Mouse (Mus musculus) forebrain, embryonic 16.5 days (tissue): ENCODE results near the gene Tex47. TPM values are rescaled to one million over a fixed set of nuclear protein-coding genes. Genes with fewer than 3 reads are reported as not detected.

Experiments
- ATAC-seq: fragments of 200-750 bp; cut with Nextera tagmentation; 2 replicates; pipeline ENCODE4 v1.8.0; 2017; ENCODE audit warnings: mild to moderate bottlenecking, moderate library complexity
- H3K27ac ChIP-seq: fragments of 300-500 bp; sonication (generic); 2 replicates; pipeline ENCODE4 v1.5.1; 2014; ENCODE audit warnings: low read length, control low read depth
- H3K27me3 ChIP-seq: fragments of 300-500 bp; sonication (generic); replicated peaks from 2 replicates; pipeline ENCODE4 v1.6.1; 2014; ENCODE audit warnings: low read length; ENCODE audit not compliant: control insufficient read depth, insufficient read depth
- H3K36me3 ChIP-seq: fragments of 300-500 bp; sonication (generic); 2 replicates; pipeline ENCODE4 v1.6.1; 2014; ENCODE audit not compliant: control insufficient read depth, insufficient read depth
- H3K4me1 ChIP-seq: fragments of 300-500 bp; sonication (generic); replicated peaks from 2 replicates; pipeline ENCODE4 v1.6.1; 2014; ENCODE audit warnings: low read length; ENCODE audit not compliant: control insufficient read depth, insufficient read depth
- H3K4me2 ChIP-seq: fragments of 300-500 bp; sonication (generic); 2 replicates; pipeline ENCODE4 v1.6.1; 2014; ENCODE audit warnings: mild to moderate bottlenecking, low read length, control low read depth
- H3K4me3 ChIP-seq: fragments of 300-500 bp; sonication (generic); replicated peaks from 2 replicates; pipeline ENCODE4 v1.5.1; 2014; ENCODE audit warnings: mild to moderate bottlenecking, low read length, control low read depth
- H3K9ac ChIP-seq: fragments of 300-500 bp; sonication (generic); replicated peaks from 2 replicates; pipeline ENCODE4 v1.6.1; 2014; ENCODE audit warnings: low read depth, low read length, control low read depth
- H3K9me3 ChIP-seq: fragments of 300-500 bp; sonication (generic); 2 replicates; pipeline ENCODE4 v1.6.1; 2016; ENCODE audit warnings: low read length; ENCODE audit not compliant: control insufficient read depth
- WGBS: fragments of 180-500 bp; shearing (Covaris S2); extraction: QIAGEN DNeasy Blood & Tissue Kit; methylation state at CpG from one replicate; pipeline ENCODE4 v1.1.7; 2014; 5-methylcytosine and 5-hydroxymethylcytosine counted together
- polyA plus RNA-seq: library from polyadenylated mRNA; unstranded; fragments of >200 nt; fragmentation: Nextera tagmentation; extraction: Ambion mirVana; gene quantifications from 2 replicates; pipeline ENCODE4 v1.2.1, GENCODE M21; 2015

Gene Tex47
- polyA plus RNA-seq = 0.80 TPM in 1 of 2 replicates, not detected in the other

- Histone ChIP-seq H3K27me3 (no peaks in the 10 kb centered on the region), H3K9ac (no peak within 1 kb of the TSS), H3K27ac (no peak within 1 kb of the TSS), H3K4me3 (no peak within 1 kb of the TSS), H3K36me3 (no peaks in the 10 kb centered on the region), H3K9me3 (no peaks in the 10 kb centered on the region), H3K4me1 (no peaks in the 10 kb centered on the region), H3K4me2 (no peak within 1 kb of the TSS)
- ATAC-seq = no peak
- WGBS = 81% methylated on average over 1 of the region's 1 CpGs
These were observed at the start of gene Tex47 for GRCm38 (mm10) chr5:7303819-7304218. TSS of gene Tex47 (plus strand) at chr5:7304119.

GRCm38 (mm10) chr5:7276659-7277455 is 27.1 kb upstream of the Tex47 start:
- H3K9ac ChIP-seq = no peak overlapping the region
- H3K9me3 ChIP-seq = no peaks in the 10 kb centered on the region
- ATAC-seq = no peak
- no peak overlapping the region for H3K4me2 ChIP-seq
- H3K4me3 ChIP-seq = no peak overlapping the region
- H3K36me3 ChIP-seq = no peaks in the 10 kb centered on the region
- no peaks in the 10 kb centered on the region for H3K27me3 ChIP-seq
- 87% methylated on average over 7 of the region's 7 CpGs for WGBS
- H3K27ac ChIP-seq = no peak overlapping the region
- no peaks in the 10 kb centered on the region for H3K4me1 ChIP-seq

DNA sequence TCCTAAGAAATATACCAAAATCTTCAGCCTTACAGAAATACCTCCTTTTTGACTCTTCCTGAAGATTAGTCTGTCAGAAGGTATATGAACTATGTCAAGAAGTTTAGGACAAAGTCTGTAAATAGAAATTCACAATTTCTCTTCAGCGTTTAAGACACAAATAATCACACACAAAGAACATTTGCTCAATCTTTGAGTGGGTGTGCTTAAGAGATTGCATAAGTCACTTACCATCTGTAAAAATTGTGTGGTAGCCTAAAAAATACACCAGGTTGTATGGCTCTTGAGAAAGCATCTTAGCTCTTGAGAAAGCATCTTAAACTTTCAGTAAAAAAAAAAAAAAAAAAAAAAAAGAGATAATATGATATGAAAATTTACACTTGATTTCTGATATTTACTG is 19.6 kb upstream of the Tex47 start:
- ATAC-seq = no peak
- no peaks in the 10 kb centered on the region for H3K27me3 ChIP-seq
- no peak overlapping the region for H3K27ac ChIP-seq
- H3K9me3 ChIP-seq = no peaks in the 10 kb centered on the region
- no peak overlapping the region for H3K4me3 ChIP-seq
- no peaks in the 10 kb centered on the region for H3K36me3 ChIP-seq
- WGBS = 95% methylated on average over 1 of the region's 1 CpGs
- H3K9ac ChIP-seq = no peak overlapping the region
- H3K4me2 ChIP-seq = no peak overlapping the region
- H3K4me1 ChIP-seq = no peaks in the 10 kb centered on the region

DNA sequence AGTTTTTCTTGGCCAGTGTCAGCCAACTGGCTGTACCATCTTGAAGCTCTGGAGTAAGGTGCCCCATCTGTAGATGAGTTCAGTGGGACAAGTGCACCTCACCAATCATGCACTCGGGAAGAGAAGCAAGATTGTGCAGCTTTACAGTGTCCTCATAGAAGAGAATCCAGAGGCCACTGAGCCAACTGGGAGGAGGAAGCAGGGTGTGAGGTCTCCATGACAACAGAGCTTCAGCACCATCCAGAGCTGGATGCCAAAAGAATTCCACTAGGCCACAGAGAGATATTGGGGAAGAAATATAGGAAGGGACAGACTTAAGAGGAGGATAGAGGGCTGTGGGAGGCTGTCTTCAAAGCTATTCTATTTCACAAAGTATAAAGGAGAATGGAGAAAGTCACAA is 950 bp upstream of the Tex47 start:
- Histone ChIP-seq H3K36me3 (no peaks in the 10 kb centered on the region), H3K4me3 (no peak overlapping the region), H3K27ac (no peak overlapping the region), H3K9me3 (no peaks in the 10 kb centered on the region), H3K27me3 (no peaks in the 10 kb centered on the region), H3K4me2 (no peak overlapping the region), H3K9ac (no peak overlapping the region), H3K4me1 (no peaks in the 10 kb centered on the region)
- no peak for ATAC-seq
- 78% methylated on average over 1 of the region's 1 CpGs for WGBS

DNA sequence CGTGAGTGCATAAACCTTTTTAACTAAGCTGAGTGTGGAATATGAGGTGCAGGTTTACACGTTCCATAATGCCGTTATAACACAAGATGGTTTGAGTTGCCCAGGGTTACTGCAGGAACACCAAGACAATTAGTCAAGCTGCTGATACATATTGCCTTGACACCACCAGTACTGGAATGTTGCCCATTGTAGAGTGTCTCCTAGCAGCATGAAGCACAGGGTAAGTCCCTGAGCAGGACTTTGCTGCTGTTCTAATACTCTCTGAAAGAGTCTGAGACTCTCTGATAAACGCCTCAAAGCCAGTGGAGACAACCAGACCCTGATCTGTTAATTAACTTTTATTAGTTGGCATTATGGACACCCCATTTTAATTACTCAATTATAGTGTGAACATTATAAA is 21.7 kb downstream of the Tex47 start:
- Histone ChIP-seq H3K4me2 (no peak overlapping the region), H3K4me3 (no peak overlapping the region), H3K9ac (no peak overlapping the region), H3K9me3 (no peaks in the 10 kb centered on the region), H3K36me3 (no peaks in the 10 kb centered on the region), H3K4me1 (no peaks in the 10 kb centered on the region), H3K27ac (no peak overlapping the region), H3K27me3 (no peaks in the 10 kb centered on the region)
- ATAC-seq = no peak
- WGBS = 66% methylated on average over 4 of the region's 4 CpGs

GRCm38 (mm10) chr5:7344145-7345010 is 40.5 kb downstream of the Tex47 start, which contains the start of gene Zfp804b:
TSS of gene Zfp804b (minus strand) at chr5:7344756.
- Histone ChIP-seq H3K9me3 (no peaks in the 10 kb centered on the region), H3K36me3 (no peaks in the 10 kb centered on the region), H3K9ac (peak within 1 kb of the TSS; percentile 52), H3K4me2 (peak within 1 kb of the TSS; percentile 75), H3K27ac (no peak within 1 kb of the TSS), H3K27me3 (no peaks in the 10 kb centered on the region), H3K4me3 (peak within 1 kb of the TSS; percentile 61), H3K4me1 (peaks cover 7% of the 10 kb centered on the region; the same call in 1 of the 2 replicates)
- under 1% methylated on average over 50 of the region's 50 CpGs for WGBS
- peak; percentile 94 for ATAC-seq

DNA sequence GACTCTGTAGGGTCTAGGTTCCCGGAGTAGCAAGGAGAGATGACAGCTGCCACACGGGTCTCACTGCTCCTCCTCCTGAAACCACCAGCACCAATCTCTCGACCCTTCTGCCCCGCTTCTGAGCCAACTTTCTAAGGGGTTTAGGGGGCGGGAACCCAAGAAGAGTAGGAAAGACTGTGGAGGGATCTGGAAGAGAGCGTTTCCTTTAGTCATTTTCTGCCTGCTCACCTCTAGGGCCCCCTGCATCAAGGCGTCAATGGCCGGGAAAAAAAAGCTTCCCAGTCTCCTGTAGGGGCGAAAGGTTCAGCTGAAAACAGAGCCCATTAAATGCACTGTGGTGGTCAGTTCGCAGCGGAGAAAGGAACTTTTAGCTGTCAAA is 41.1 kb downstream of the Tex47 start:
- ATAC-seq = no peak; the same call in 1 of the 2 replicates

More for the DNA sequence above, 41.1 kb downstream of the Tex47 start:
- no peaks in the 10 kb centered on the region for H3K36me3 ChIP-seq
- no peaks in the 10 kb centered on the region for H3K9me3 ChIP-seq
- no peaks in the 10 kb centered on the region for H3K27me3 ChIP-seq
- H3K9ac ChIP-seq = peak overlapping the region; percentile 52
- peak overlapping the region; percentile 75 for H3K4me2 ChIP-seq
- H3K4me3 ChIP-seq = peak overlapping the region; percentile 61
- H3K4me1 ChIP-seq = peaks cover 7% of the 10 kb centered on the region; the same call in 1 of the 2 replicates
- H3K27ac ChIP-seq = no peak overlapping the region
- WGBS = under 1% methylated on average over 11 of the region's 11 CpGs
